Mouse (Mus musculus): ENCODE measurements around the gene Gipc2.
"Not testable (repeated sequence)": the region's sequence is repeated elsewhere in the genome, so short reads cannot be mapped to it uniquely, and the experiment has no call there.

Gene Gipc2

DNA sequence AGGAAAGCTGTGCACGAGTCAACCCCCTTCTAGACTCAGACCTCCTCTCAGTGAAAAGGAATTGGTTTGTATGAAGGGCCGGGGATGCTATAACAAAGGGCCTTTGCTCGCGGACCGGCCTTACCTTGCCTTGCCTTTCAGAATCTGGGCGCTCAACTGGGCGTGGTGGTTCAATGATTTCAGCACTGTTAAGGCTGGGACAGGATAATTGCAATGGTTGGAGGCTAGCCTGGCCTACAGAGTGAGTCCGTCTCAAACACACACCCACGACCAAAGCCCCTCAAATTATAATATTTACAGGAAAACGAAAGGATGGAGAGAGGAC is at the start of gene Gipc2:
Gipc2 (minus strand) TSS at position 132 of the 325 bp plus-strand sequence.
- DNase-seq (ENCODE audit: low read depth), result no peak

DNA sequence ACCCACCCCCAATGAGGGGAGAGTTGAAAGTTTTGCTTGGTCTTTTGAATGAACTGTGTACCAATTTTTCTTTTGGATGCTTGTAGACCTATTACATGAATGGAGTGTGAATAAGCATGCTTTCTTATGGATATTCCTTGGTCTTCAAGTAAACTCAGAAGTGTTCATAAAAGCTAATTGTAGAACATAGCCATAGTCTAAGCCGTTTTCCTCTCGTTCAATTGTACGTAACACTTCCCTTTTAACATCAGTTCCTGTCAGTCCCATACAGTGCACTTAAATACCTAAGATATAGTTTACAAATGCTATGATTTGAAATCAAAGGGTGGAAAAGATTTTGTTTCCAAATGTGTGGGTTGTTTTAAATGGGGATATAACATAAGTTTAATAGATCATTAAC is 47.4 kb upstream of the Gipc2 start:
- no peak for DNase-seq (ENCODE audit: low read depth)

DNA sequence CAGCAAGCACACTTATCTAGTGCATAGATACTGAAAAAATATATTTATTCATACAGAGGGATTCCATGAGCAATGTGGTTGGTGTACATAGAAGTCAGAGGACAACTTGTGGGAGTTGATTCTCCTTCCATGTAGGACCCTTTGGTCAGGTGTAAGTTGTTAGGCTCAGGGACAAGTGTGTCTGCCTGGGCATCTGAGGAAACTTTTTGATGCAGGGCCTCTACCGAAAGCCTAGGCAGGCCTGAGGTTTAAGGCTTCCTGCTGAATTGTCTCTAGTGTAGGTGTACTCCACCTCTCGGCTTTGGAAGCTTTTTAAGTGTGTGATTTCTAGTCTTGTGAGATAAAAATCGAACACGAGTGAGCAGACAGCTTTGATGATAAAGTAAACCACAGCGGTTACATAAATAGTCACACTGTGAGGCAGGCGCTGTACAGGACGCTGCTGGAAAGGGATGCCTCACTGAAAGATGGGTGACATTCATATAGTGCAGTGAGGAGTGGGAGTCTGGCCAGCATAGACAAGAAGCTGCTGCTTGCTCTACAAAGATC is 45.8 kb upstream of the Gipc2 start:
- DNase-seq (ENCODE audit: low read depth), result peak; percentile 32

DNA sequence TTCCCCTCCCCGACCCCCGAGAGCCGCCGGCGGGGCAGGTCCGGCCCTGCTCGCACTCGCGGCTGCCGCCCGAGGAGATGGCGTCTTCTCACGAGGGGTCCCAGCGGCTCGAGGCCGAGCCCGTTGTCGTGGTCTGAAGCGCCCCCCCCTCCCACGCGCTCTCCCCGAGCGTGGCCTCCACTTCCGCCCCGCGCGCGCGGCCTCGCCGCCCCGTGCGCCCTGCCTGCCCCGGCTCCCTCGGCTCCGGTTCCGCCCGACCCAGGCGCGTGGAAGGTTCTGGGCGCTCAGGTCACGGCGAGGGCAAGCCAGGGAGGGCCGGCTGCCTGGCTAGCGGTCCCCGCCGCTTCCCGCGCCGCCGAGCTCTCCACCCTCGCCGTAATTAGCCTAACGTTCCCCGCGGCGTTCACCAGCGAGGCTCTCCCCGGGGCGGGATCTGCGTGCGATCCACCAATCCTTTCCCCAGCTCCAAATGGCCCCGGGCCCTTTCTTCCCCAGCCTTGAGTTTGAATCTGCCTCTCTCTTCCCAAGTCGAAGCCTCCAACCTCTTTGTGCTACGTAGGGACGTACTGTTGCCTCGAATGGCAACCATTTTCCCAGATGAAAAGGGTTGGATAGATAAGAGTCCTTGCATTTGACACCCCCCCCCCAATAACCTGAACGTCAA is 44.8 kb upstream of the Gipc2 start:
- peak; percentile 55 for DNase-seq (ENCODE audit: low read depth)

DNA sequence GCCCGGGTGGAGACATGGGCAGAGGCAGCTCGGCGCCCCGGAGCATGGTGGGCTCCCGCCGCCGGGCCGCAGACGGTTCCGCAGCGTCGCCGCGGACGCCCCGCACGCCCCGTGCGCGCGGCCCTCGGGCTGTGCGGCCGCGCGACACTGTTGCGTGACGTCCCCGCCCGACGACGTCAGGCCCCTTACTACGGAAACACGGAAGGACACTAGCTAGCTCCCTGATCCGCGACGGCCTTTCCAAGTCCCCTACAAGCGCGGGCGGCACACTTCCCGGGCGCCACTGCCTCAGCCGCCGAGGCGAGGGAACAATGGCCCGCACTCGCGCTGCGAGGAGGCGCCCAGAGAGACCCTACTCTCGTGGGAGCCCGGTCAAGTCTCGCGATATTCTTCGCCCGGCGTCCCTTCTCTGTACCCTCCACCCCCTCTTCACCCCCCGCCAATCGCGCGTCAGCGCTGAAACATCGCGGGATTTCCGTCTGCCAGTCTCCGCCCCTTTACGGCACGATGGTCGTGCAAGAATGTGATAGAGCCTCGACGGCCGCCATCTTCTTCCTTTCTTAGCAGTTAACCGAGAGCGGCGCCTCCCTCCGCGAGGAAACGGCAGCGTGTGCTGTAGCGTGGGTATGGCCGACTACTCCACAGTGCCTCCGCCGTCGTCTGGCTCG is 44.1 kb upstream of the Gipc2 start, which contains the start of the genes Dnajb4 and Fubp1:
Dnajb4 (minus strand) TSS at position 336 of the 668 bp plus-strand sequence.
Fubp1 (plus strand) TSS at position 456 of the 668 bp plus-strand sequence.
- DNase-seq (ENCODE audit: low read depth), result peak; percentile 99

DNA sequence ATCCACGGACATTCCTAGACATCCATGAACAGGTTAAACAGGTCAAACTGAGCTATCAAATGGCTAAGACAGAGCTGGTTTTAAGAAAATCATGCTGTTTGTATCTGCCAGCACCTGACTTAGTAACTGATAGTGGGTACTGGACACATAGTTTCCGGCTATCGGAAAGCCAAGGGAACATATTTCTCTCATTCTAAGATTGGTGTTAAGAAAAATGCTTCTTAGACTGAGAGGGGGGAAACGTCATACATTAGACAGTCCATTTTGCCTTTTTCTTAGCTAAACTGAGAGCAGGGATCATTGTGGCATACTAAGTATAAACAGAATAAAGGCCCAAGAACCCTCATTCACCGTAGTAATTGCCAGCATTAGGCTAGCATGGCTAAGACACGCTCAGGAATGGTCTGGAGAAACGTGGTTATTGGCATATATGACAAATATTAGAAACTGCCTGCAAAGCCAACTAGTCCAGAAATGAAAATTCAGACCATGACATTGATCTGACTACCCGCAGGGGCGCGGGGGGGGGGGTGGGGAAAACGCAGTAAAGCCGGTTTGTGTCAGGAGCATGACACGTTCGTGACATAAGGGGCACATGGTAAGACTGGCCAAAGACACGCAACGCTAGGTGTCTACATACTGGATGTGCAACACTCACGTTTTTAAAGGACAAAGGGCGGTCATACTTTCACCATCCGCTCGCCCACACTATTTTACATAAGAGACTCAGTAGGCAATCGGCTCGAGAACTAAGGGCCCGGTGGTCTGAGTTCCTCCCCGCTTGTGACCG is 43.3 kb upstream of the Gipc2 start:
- DNase-seq (ENCODE audit: low read depth), result peak; percentile 82

DNA sequence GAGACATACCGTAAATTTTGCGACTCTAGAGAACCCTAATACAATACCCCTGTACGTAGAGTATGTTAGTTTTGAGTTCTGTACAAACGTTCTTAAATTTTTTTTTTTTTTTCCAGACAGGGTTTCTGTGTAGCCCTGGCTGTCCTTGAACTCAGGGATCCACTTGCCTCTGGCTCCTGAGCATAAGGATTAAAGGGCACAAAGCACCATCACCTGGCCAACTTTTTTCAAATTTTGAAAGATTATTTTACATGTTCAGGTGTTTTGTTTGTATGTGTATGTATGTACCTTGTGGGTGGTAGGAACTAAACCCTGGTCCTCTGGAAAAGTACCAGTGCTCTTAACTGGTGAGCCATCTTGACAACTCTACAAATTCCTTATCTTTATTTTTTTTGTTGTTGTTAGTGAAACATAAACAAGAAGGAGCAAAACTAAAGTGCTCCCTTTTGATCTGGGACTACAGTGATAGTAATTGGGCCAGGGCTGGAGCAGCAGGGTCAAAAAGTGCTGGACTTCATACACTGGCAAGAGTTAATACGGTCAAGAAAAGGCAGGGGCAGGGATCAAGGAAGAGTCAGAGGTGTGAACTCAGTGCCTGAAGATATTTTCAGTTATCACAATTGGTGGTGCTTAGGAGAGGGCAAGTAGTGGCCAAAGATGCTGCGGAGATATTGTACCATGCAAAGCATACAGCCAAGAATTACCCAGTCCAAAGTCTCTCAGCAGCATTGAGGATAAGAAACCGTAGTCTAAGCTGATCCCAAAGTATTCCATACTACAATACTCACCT is 42.3 kb upstream of the Gipc2 start:
- DNase-seq (ENCODE audit: low read depth), result no peak

DNA sequence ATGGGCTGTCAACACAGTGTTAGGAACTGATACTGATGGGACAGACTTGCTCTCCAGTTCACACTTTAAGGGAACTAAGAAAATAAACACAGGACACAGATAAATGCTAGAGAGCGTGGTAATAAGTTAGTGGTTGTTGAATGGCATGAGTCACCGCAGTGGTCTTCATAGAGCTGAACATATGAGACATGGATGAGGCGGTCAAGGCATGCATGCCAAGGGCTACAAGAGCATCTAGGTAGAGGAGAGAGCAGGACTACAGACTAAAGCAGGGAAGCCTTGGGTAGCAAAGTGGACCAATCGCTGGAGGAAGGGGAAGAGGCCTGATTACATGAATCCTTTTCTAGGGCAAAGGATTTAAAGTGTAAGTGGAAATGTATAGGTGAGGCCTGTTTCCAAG is 41.1 kb upstream of the Gipc2 start:
- DNase-seq (ENCODE audit: low read depth), result peak; percentile 48

DNA sequence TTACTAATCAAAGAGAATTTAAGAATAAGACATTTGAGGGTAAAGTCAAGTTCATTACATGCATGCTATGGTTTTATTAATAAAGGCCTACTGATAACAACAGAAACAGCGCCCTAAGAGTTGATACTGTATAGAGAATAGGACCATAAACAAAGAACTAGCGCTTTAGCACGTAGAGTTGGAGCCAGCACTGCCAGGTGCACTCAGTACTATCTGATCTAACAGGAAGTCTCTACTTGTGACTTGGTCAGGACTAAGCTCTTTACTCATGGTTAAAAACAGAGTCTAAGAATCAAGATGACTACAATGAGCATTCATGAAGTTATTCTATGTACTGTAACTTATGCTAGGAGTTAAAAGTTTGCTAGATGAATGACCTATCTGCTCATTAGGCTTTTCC is 38.5 kb upstream of the Gipc2 start:
- no peak for DNase-seq (ENCODE audit: low read depth)

DNA sequence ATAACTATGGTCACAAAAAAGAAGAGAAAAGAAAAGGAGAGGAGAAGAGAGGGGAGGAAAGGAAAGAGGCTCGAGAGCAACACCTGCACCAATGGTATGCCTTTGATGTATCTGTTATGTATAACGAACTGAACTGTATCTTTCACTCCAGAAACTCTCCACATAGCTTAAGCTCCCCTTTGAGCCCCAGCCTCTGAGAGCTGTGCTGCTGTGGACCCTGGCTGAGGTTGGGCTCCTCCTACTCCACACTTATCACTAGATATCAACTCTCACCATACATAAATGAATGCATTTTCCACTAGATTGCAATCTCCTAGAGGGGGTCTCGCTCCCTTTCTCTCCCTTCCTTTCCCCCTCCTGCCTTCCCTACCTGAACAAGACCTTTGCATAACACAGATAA is 38.0 kb upstream of the Gipc2 start:
- no peak for DNase-seq (ENCODE audit: low read depth)

DNA sequence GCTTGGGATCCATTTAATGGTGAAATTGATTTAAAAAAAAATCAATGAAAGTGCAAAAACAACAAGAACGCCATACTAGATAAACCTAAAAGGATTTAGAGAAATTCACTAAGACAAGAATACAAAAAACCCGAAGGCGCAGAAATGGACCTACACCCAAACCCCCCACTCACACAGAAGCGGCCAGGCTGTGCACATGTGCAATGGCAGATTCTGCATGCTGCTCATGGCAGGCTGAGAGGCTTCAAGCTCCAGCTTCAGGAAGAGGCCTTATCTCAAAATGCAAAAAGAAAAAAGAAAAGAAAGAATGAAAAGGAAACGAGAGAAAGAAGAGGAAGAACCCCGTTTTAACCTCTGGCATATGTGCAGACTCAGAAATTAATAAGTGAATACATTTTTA is 37.4 kb upstream of the Gipc2 start:
- no peak for DNase-seq (ENCODE audit: low read depth)

DNA sequence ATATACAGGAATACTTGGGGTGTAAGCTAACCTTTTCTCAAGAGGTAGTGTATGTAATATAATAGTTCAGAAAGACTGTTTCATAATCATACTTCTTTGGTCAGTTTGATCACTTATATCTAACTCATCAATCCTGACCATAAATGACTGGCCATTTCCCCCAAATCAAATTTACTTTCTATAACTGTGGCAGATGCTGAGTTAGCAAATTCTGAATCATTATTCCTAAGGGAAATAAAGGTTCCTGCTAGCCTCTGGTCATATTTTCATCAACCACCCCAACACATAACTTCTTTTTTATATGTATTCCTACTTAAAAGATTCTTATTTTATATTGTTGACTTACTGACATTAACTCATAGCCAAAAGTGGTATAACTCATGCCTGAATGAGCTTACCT is 36.9 kb upstream of the Gipc2 start:
- no peak for DNase-seq (ENCODE audit: low read depth)

DNA sequence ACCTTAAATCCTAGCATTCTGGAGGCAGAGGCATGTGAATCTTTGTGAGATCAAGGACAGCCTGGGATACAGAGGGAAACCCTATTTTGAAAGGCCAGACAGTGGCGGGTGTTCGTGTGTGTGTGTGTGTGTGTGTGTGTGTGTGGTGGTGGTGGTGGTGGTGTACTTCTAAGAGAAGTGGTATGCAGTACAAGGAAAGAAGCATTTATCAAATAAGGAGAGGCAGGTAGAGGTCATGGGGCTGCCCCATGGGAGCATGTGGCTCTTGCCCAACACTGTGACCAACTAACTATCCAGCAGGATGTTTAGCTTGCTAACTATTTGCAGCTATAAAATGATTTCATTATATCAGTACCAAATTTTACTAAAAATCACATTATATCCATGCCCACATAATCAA is 35.6 kb upstream of the Gipc2 start:
- no peak for DNase-seq (ENCODE audit: low read depth)

DNA sequence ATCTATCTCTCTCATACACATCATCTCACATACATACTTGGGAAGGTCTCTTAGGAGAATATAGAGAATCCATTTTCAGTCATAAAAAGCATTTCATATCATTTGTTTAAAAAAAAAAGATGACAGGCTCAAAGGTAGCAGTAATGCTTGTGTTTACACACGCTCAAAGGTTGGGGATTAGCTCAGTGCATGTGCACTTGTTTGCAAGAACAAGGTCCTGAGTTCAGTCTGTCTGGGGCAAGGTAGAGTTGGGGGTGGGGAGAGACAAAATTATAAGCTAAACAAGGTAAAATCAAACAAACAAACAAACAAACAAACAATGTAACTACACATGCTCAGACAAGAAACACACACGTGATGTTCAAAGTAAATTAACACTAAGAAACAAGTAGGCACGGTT is 35.2 kb upstream of the Gipc2 start:
- DNase-seq (ENCODE audit: low read depth), result no peak

DNA sequence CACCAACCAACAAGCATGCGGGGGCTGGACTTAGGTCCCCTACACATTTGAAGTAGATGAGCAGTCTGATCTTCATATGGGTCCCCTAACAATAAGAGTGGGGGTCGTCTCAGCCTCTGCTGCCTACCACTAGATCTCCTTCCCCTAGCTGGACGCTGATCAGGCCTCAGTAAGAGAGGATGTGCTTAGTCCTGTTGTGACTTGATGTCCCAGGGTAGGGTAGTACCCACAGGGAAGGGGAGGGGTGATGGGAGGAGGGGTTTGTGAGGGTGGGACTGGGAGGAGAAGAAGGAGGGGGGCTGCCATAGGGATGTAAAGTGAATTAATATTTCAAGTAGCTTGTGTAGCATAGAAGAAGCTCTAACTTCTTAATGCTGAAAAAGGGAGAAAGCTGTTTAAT is 33.1 kb upstream of the Gipc2 start:
- DNase-seq (ENCODE audit: low read depth), result no peak

DNA sequence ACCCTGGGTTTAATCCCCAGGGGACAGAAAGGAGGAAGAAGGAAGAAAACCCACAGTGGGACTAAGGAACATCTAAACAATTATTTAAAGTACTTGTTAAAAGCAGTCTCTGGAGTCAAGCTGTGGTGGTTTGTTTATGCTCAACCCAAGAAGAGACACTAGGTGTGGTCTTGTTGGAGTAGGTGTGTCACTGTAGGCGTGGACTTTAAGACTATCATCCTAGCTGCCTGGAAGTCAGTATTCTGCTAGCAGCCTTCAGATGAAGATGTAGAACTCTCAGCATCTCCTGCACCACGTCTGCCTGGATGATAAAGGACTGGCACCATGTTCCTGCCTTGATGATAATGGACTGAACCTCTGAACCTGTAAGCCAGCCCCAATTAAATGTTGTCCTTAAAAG is 31.2 kb upstream of the Gipc2 start:
- not testable (repeated sequence) for DNase-seq (ENCODE audit: low read depth)

DNA sequence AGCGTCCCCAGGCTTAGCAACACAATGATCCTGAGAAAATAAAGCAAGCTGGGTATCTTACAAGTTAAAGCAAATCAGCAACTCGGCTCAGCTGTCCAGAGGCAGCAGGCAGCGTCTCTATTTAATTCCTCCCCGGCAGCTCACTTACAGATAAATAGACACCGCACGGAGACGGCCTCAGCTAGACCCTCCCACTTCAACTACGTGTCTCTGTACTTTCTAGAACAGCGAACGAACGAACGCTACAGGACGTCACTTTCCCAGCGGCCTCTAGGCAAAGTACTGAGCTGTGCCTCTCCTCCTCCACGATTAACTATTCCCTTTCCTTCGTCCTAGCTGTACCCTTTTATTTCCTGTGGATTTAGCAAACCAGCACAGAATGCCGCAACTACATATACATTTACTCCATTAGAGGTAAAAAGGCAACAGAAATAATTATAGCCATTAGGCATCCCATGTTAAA is 27.6 kb upstream of the Gipc2 start:
- DNase-seq (ENCODE audit: low read depth), result peak; percentile 97

DNA sequence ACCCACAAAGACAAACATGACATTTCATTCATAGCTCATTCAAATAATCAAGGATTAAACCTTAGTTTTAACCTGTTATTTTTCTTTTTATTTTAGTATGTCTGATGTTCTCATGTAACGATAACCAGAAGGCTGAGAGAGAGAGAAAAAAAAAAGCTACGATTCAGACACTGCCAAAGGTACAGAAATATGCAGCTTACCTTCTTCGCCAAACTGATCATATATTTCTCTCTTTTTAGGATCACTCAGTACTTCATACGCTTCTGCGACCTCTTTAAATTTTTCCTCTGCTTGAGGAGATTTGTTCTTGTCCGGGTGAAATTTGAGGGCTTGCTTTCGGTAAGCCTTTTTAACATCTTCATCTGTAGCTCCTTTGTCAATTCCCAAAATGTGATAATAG is 27.1 kb upstream of the Gipc2 start:
- DNase-seq (ENCODE audit: low read depth), result no peak

DNA sequence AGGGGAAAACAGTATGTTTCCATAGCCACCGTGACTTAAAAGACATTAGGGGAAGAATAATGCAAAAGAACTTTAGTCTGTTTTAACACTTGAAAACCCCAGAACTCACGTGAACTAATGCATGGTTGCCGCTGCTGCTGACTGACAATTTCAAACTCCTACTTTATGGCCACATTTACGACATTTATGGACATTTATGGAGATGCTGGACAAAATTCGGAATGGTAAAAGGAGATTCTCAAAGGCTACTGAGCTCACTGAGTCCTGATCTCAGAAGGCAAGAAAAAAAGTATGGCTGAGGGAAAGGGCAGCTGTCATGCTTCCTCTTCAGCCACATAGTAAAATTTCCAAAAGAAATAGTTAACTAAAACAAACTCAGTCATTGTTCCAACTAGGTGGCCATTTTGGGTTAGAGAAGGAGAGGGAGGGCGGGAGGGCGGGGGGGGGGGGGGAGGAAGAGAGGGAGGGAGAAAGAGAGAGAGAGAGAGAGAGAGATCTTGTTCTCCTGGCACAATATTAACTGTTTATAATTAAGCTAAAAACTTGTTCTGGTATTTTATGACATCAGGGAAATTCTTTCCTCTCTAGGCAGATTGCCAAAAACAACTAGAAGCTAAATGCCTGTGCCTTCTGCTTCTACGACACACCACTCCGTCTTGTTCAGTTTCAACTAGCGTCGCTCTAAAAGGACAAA is 26.4 kb upstream of the Gipc2 start:
- DNase-seq (ENCODE audit: low read depth), result peak; percentile 84

DNA sequence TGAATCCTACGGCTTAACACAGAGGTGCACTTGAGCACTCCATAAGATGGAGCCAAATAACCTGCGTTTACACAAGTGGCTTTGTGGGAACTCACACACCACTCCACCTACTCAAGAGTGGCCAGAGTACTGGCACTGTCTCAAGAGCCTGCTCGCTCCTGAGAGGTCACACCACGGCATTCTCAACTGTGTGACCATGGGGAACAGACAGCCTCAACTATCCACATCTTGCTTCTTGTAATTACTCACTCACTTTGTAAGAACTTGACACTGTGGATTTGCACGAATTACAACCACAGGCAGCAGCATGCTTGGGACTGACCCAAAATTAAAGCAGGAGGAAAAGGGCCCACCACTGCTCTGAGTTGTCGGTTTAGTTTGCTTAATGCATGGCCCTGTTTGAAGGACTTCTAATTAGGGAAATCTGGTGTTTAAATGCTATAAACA is 25.8 kb upstream of the Gipc2 start:
- peak; percentile 91 for DNase-seq (ENCODE audit: low read depth)

All from 416B (cell line).